Mouse (Mus musculus) spleen, adult 18-20 months (tissue): ENCODE measurements around the gene Vmn1r115.
"Not testable (repeated sequence)": the region's sequence is repeated elsewhere in the genome, so short reads cannot be mapped to it uniquely, and the experiment has no call there.

Source experiments
- DNase-seq, 2 experiments: peaks; one replicate each; pipeline ENCODE4 v3.0.0; 2022; ENCODE audit warnings: mixed read lengths in 2 of 2

Gene Vmn1r115

GRCm38 (mm10) chr7:20844885-20845284 lies at the start of gene Vmn1r115:
Gene Vmn1r115 (minus strand): TSS chr7:20844985.
- not testable (repeated sequence) for DNase-seq

GRCm38 (mm10) chr7:20884021-20884420 lies 39.2 kb upstream of the Vmn1r115 start, which contains the start of gene Vmn1r117:
Gene Vmn1r117 (minus strand): TSS chr7:20884121.
- not testable (repeated sequence) for DNase-seq

- not testable (repeated sequence) for DNase-seq
Measured at GRCm38 (mm10) chr7:20871956-20872355, 27.2 kb upstream of the Vmn1r115 start, which contains the start of gene Vmn1r116. Gene Vmn1r116 (plus strand): TSS chr7:20872256.

GRCm38 (mm10) chr7:20812086-20812485 lies 32.7 kb downstream of the Vmn1r115 start, which contains the start of gene Vmn1r114:
Gene Vmn1r114 (minus strand): TSS chr7:20812186.
- DNase-seq = not testable (repeated sequence)
